Mouse (Mus musculus): ENCODE measurements around the gene Gm19345. TPM values are rescaled to one million over a fixed set of nuclear protein-coding genes. Genes with fewer than 3 reads are reported as not detected.

Gene Gm19345
- not detected for total RNA-seq (2022)

GRCm38 (mm10) chr7:19851858-19852570 is at the start of gene Gm19345:
Gene Gm19345, plus strand, starts transcription at chr7:19852003.
- no peak for DNase-seq (ENCODE audit: low spot score in 2 of 2)

- no peak for DNase-seq (ENCODE audit: low spot score in 2 of 2)
Measured at GRCm38 (mm10) chr7:19802995-19803394, 48.8 kb upstream of the Gm19345 start.

DNA sequence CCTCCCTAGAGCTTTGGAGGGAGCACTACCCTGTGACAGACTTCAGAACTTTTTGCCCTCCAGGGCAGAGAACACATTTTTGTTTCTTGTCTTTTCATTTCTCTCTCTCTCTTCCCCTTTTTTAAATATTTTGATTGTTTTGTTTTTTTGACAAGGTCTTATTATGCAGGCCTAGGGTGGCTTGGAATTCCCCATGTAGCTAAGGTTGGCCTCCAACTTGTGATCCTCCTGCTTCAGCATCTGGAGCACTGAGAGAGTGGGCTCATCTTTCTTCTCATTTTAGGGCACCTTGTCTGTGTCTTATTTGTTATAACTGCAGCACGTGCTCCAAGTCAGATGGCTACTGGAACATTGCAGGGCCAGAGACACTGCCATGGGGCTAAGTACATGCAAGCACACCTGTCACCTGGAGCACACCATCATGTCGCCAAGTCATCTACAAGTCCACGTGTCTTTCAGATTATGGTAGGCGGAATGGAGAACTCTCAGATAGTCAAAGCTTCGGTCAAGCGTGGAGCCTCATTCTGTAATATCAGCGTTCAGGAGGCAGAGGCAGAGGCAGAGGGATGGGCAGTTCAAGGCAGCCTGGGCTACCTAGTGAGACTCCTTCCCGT is 45.3 kb upstream of the Gm19345 start:
- DNase-seq (ENCODE audit: low spot score in 2 of 2) = no peak

- DNase-seq (ENCODE audit: low spot score in 2 of 2) = no peak
Measured at GRCm38 (mm10) chr7:19809369-19809768, 42.4 kb upstream of the Gm19345 start.

- no peak for DNase-seq (ENCODE audit: low spot score in 2 of 2)
Measured at GRCm38 (mm10) chr7:19811114-19811513, 40.7 kb upstream of the Gm19345 start.

DNA sequence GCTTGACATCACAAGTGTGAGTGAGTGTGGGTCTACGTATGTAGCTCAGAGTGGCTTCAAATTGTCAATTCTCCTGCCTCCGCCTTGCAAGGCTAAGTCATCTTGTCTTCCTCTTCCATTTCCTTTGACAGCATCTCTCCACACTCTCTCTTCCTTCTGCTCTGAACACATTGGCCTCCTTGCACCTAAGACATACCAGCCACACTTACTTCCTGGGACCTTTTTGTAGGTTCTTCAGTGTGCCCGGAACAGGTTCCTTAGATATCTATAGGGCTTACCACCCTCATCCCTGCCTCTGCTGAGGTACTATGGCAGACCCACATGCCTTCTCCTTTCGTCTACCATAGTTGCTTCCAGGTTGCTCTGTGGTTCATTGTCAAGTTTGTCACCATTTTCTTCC is 38.6 kb upstream of the Gm19345 start:
- no peak for DNase-seq (ENCODE audit: low spot score in 2 of 2)

DNA sequence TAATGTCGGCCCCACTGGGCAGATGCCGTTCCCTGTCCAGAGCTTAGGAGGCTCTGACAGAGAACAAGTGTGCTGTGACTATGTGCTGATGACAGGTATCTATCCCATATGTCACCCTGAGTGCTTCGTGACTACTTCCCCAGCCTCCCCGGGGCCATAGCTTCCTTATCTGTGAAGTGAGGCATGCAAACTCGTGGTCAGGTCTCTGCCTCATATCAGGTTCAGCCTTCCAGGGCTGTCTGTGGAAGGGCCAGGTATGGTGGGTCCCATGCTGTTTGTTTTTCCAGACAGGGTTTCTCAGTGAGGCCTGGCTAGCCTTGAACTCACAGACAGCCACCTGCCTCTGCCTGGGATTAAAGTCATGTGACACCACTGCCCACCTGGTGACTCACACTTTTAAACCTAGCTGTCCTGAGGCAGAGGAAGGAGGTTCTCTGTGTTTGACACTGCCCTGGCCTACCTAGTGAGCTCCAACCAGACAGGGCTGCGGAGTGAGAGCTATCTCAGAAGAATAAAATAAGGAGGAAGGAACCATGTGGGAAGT is 38.2 kb upstream of the Gm19345 start:
- DNase-seq (ENCODE audit: low spot score in 2 of 2) = no peak

DNA sequence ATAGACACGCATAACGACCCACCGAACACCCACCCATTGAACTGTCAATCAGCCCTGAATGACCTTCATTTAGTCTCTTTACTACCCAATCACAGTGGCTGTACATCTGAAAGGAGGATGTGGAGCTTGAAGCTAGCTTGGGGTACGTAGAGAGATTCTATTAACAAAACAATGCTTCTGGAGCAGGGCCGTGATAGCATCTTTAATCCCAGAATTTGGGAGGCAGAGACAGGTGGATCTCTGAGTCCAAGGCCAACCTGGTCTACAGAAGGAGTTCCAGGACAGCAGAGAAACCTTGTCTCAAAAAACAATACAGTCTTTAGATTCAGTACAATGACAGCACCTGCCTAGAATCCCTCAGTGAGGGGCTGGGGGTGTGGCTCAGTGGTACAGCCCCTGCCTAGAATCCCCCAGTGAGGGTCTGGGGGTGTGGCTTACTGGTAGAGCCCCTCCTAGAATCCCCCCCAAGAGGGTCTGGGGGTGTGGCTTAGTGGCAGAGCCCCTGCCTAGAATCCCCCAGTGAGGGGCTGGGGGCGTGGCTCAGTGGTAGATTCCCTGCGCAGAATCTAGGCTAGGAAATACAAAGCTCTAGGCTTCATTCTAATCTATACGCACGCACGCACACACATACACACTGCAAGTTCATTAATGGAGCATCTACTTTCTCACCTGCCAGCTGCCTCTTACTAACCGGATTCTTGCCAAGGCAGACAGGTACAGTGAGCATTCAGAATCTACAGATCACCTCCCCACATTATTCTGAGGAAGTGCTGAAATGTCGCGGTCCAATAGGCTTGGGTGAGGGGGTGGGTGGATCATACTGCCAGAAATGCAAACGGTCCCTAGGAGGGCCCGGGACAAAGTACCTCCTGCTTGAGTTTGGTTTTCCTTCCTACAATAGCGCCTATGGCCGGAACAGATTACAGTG is 36.2 kb upstream of the Gm19345 start:
- no peak for DNase-seq (ENCODE audit: low spot score in 2 of 2)

DNA sequence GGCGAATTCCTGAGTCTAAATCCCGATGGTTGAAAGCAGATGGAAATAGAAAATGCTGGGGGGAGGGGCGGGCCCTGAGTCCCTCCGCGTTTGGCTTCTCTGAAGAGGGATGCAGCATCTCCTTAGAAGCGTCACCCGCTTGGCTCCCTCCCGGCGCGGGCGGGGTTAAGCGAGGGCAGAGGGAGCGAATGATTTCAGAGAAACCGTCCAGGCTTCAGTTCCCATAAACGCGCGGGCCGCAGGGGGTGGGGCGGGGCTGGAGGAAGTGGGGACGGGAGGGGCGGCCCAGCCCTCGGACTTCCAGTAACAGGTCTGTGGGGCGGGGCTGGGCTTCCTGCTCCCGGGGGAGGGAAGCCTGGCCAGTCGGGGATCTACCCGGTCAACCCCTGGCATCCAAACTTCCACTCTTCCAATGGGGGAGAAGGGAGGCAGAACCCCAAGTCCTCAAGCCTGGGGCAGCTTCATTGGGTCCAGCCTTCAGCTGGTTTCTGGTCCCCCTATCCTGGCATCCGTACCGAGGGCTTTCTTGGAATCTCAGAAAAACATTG is 35.5 kb upstream of the Gm19345 start:
- DNase-seq (ENCODE audit: low spot score in 2 of 2) = peak; percentile 69 to 82

GRCm38 (mm10) chr7:19817382-19818105 is 34.3 kb upstream of the Gm19345 start:
- peak; percentile 33 to 50 for DNase-seq (ENCODE audit: low spot score in 2 of 2)

GRCm38 (mm10) chr7:19818440-19818839 is 33.4 kb upstream of the Gm19345 start:
- no peak for DNase-seq (ENCODE audit: low spot score in 2 of 2)

DNA sequence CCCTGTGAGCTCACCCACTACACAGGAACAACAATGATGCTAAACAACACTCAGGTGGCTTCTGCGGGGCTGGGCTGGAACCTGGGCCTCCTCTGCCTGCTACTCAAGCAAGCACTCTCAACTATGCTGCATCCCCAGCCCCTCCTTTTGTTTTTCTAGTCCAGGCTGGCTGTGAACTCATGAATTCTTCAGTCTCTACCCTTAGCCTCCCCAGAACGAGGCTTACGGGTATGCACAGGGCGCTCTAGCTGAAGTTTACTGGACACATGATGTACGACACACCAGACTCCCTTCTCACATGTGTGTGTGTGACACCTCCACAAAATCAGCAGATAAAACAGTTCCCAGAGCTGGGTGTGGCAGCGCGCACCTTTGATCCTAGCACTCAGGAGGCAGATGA is 32.9 kb upstream of the Gm19345 start:
- no peak for DNase-seq (ENCODE audit: low spot score in 2 of 2)

DNA sequence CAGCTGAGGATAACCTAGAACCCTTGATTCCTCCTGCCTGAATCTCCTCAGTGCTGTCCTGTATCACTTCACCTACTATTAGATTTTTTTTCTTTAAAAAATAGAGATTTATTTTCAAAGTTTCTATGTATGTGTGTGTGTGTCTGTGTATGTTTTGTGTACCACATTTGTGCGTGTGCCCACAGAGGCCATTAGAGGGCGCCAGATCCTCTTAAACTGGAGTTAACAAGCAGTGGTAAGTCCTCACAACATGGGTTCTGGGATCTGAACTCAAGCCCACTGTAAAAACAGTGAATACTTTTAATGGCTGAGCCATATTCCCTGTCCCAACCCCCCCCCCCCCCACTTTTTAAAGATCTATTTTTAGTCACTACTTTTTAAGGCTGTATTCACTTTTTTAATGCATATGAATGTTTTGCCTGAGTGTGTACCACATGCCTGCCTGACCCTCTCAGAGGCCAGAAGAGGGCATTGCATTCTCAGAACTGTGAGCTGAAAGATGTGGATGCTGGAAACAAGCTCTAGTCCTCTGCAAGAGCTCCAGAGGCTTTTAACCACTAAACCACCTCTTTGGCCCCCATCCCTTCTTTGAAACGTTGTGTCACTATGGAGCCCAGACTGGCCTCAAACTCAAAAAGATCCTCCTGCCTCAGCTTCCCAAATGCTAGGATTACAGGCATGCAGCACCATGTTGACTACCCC is 31.3 kb upstream of the Gm19345 start:
- no peak for DNase-seq (ENCODE audit: low spot score in 2 of 2)

GRCm38 (mm10) chr7:19821633-19822032 is 30.2 kb upstream of the Gm19345 start:
- no peak for DNase-seq (ENCODE audit: low spot score in 2 of 2)

DNA sequence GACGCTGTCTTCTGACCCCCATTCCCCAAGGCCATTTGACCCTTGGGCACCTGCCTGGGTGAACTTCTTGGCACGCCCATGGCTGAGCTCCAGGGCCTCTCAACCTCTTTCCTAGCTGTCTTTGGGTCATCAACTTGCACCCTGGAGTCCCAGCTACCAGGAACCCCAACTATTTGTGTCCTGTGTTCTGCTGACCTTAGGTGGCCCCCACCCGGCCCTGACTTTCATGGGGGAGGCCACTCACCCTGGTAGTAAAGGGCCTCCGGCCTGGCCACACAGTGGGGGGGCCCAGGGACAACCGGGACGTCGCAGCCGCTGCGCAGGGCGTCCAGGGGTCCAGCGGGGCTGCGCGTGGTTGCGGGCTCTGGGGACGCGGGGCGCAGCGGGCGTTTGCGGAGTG is 29.6 kb upstream of the Gm19345 start:
- no peak for DNase-seq (ENCODE audit: low spot score in 2 of 2)

DNA sequence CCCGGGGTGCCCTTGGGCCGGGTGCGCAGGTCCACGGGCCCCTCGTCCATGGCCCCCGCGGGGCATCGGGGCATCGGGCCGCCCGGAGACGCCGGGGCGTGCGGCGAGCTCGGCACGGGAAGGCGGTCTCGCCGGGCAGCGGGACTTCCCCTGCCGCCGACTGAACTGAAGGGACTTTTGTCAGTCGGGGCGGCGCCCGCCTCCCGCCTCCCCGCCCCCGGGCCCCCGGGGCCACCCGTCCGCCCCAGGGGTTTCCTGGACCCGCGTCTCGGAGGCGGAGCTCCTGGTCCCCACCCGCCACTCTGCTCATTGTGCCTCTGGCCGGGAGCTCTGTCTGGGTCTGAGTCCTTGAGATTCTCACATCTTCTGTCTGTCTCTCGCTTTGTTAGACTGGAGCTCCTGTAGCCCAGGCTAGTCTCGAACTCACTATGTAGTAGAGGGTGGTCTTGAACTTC is 29.2 kb upstream of the Gm19345 start, which contains the start of gene Bcl3:
TSS of gene Bcl3 (minus strand) at position 167 of the 455 bp plus-strand sequence.
- DNase-seq (ENCODE audit: low spot score in 2 of 2) = peak; percentile 37 to 46

DNA sequence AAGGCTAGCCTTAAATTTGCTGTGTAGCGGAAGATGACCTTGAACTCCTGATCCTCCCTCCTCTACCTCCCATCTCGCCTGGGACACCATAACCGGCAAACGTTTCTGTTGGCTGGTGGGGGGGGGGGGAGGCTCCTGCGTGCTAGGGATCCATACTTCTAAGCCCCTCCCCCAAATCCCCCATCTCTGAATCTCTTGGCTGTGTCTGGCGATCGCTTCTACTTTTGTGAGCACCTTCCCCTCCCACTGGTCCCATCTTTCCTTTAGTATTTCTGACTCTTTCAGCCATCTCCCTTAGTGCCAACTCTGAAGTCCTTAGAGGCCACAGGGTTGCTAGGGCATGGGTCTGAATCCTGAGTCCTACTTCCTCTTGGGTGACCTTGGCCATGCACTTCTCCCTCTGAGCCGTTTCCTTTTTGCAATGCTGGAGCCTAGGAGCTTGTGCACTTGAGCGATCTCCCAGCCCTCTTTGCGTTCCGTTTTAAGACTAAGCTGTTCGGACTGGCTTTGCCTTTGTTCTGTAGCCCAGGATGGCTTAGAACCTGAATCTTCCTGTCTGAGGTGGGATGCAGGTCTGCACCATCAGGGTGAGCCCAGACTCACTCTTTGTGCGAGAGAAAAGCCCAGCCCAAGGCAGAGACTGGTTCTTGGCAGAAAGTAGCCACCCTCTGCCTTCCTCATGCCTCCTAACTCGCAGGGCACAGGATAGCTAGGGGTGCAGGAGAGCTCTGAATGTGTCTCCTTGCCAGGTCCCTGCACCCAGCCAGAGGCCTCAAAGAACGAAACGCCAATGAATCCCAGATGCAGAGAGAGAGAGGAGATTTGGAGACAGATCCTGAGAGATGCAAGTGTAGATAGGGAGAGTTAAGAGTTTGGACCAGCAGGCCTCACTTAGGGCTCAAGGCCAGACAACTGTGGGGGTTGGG is 28.3 kb upstream of the Gm19345 start:
- no peak for DNase-seq (ENCODE audit: low spot score in 2 of 2)

- DNase-seq (ENCODE audit: low spot score in 2 of 2) = peak; percentile 78 to 84
Measured at GRCm38 (mm10) chr7:19824182-19824973, 27.4 kb upstream of the Gm19345 start.

Measured in gastrocnemius, adult 8-10 months (tissue).